Comparison of ENCODE assay signal across 10 mouse cellular contexts in genomic region chr13:102064590-102065273, GRCm38 (mm10).
DNase-seq lines count a peak whose midpoint lies in the region.
"Had no signal": no experiment of that assay in that cellular context is flagged by ENCODE, and none has a peak within 500 bp of the region (broad histone marks: within the 10 kb centered on the region; RNA-seq: fewer than 3 reads in every experiment).

No protein-coding gene starts in this region.

- 31% methylated on average over 7 of the region's 7 CpGs for WGBS in large intestine, adult 2 months
- 80% methylated on average over 7 of the region's 7 CpGs for WGBS in forebrain, embryonic 10.5 days

- H3K27me3 ChIP-seq in forebrain, embryonic 10.5 days (ENCODE audit: poor library complexity, severe bottlenecking) = no peaks in the 10 kb centered on the region

- no peaks in the 10 kb centered on the region for H3K9me3 ChIP-seq in forebrain, embryonic 10.5 days
- H3K9me3 ChIP-seq: heart, embryonic 10.5 days had no signal

- peak; percentile 18 for DNase-seq in gastrocnemius, adult 18-20 months (ENCODE audit: low spot score)
- no peak for DNase-seq in gastrocnemius, postnatal 36 days
- peak; percentile 11 to 34 for DNase-seq in urinary bladder, adult 18-20 months (ENCODE audit: low spot score in 2 of 2)
- DNase-seq in urinary bladder, adult 2 months (ENCODE audit: low spot score) = no peak
- DNase-seq in large intestine, adult 2 months (ENCODE audit: low read depth, low spot score) = peak; percentile 77
- DNase-seq in testis, postnatal 10 days (ENCODE audit: low spot score) = peak; percentile 53
- DNase-seq in forebrain, embryonic 10.5 days (ENCODE audit: extremely low spot score, low spot score) = no peak
- DNase-seq in MN1 (ENCODE audit: low spot score) = no peak
- DNase-seq: thymus, postnatal 4 days had no signal

- no peak overlapping the region for H3K4me3 ChIP-seq in forebrain, embryonic 10.5 days
- H3K4me3 ChIP-seq: heart, embryonic 10.5 days had no signal

- intact Hi-C loops in gastrocnemius, postnatal 36 days (cut with DNase I) = no loop called here

- H3K4me1 ChIP-seq in forebrain, embryonic 10.5 days = 0 out of 2 replicates have a peak, but pooled peaks cover 5% of the 10 kb centered on the region
- H3K4me1 ChIP-seq: heart, embryonic 10.5 days had no signal

- H3K27ac ChIP-seq in forebrain, embryonic 10.5 days = no peak overlapping the region
- H3K27ac ChIP-seq: heart, embryonic 10.5 days had no signal

- no peaks in the 10 kb centered on the region for H3K36me3 ChIP-seq in forebrain, embryonic 10.5 days (replicated peaks)
- H3K36me3 ChIP-seq: heart, embryonic 10.5 days had no signal

Comparison
In these comparisons a context has a peak if more than half of its experiments do, and no peak if none do; other contexts are left out.
1. DNase-seq: peak in gastrocnemius, adult 18-20 months (single experiment), urinary bladder, adult 18-20 months (2 of 2), large intestine, adult 2 months (single experiment) and testis, postnatal 10 days (single experiment); none in gastrocnemius, postnatal 36 days (0 of 2), urinary bladder, adult 2 months (single experiment), forebrain, embryonic 10.5 days (single experiment) and MN1 (single experiment).